ENCODE assay signal across 9 mouse cellular contexts in the genomic region with DNA sequence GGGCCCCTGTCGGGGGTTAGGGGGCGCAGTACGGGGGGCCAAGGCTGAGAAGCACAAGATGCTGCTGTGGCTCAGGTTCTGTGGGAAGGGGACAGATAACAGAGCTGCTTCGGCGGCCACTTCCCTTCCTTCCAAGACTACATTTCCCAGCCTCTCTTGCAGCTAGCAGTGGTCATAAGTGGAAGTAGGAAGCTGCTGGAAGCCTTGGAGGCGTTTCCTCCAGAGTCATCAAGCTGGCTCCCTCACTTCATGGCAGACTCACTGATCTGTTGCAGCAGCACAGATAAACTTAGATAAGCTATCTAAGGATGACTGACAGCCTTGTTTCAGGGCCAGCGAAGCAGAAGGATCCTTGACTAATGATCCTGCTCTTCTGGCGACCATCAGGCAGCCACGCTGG.
DNase-seq lines count a peak whose midpoint lies in the region; ATAC-seq lines count a peak whose summit lies in the region.
"Had no signal": no experiment of that assay in that cellular context is flagged by ENCODE, and none has a peak within 500 bp of the region (broad histone marks: within the 10 kb centered on the region; RNA-seq: fewer than 3 reads in every experiment).

No protein-coding gene starts in this region.

- no peak overlapping the region for H3K4me2 ChIP-seq in hindbrain, embryonic 15.5 days
- no peak overlapping the region for H3K4me2 ChIP-seq in hindbrain, embryonic 16.5 days (ENCODE audit: low read length)
- H3K4me2 ChIP-seq in heart, embryonic 15.5 days = peak overlapping the region; percentile 33
- peak overlapping the region; percentile 36 for H3K4me2 ChIP-seq in midbrain, embryonic 13.5 days (replicated peaks)
- H3K4me2 ChIP-seq: embryonic facial prominence, embryonic 15.5 days had no signal

- H3K4me1 ChIP-seq in hindbrain, embryonic 15.5 days (replicated peaks) = peaks cover 47% of the 10 kb centered on the region
- H3K4me1 ChIP-seq in hindbrain, embryonic 16.5 days (ENCODE audit: control insufficient read depth, insufficient read depth, low read depth, low read length) = peaks cover 23% of the 10 kb centered on the region; the same call in 1 of the 2 replicates
- peaks cover 23% of the 10 kb centered on the region for H3K4me1 ChIP-seq in heart, embryonic 15.5 days (replicated peaks)
- peaks cover 22% of the 10 kb centered on the region for H3K4me1 ChIP-seq in midbrain, embryonic 13.5 days (replicated peaks)

- H3K9me3 ChIP-seq in hindbrain, embryonic 15.5 days = no peaks in the 10 kb centered on the region
- H3K9me3 ChIP-seq in hindbrain, embryonic 16.5 days (ENCODE audit: control insufficient read depth, low read length) = no peaks in the 10 kb centered on the region
- no peaks in the 10 kb centered on the region for H3K9me3 ChIP-seq in heart, embryonic 15.5 days (replicated peaks)
- no peaks in the 10 kb centered on the region for H3K9me3 ChIP-seq in midbrain, embryonic 13.5 days
- H3K9me3 ChIP-seq: embryonic facial prominence, embryonic 15.5 days had no signal

- 57% methylated on average over 9 of the region's 9 CpGs for WGBS in hindbrain, embryonic 15.5 days
- WGBS in hindbrain, embryonic 16.5 days = 56% methylated on average over 9 of the region's 9 CpGs
- 48% methylated on average over 9 of the region's 9 CpGs for WGBS in heart, embryonic 15.5 days
- 43% methylated on average over 9 of the region's 9 CpGs for WGBS in midbrain, embryonic 13.5 days

- H3K27me3 ChIP-seq in hindbrain, embryonic 15.5 days = no peaks in the 10 kb centered on the region
- H3K27me3 ChIP-seq in hindbrain, embryonic 16.5 days (replicated peaks; ENCODE audit: control insufficient read depth, insufficient read depth, low read length) = no peaks in the 10 kb centered on the region
- H3K27me3 ChIP-seq in heart, embryonic 15.5 days = peaks cover 86% of the 10 kb centered on the region
- H3K27me3 ChIP-seq in midbrain, embryonic 13.5 days = 0 out of 2 replicates have a peak, but pooled peaks cover 4% of the 10 kb centered on the region
- H3K27me3 ChIP-seq: embryonic facial prominence, embryonic 15.5 days had no signal

- DNase-seq in brain, adult 2 months (ENCODE audit: low read depth, low spot score) = peak; percentile 68
- no peak for DNase-seq in left cerebral cortex, adult 9 months (ENCODE audit: low spot score in 2 of 2)
- DNase-seq in cerebellum, adult 11-12 months = no peak
- no peak for DNase-seq in spleen, adult 18-20 months

- no peak for ATAC-seq in hindbrain, embryonic 15.5 days (ENCODE audit: low FRiP score, low read depth)
- ATAC-seq in hindbrain, embryonic 16.5 days = no peak
- no peak for ATAC-seq in heart, embryonic 15.5 days (replicated peaks; ENCODE audit: insufficient number of reproducible peaks, insufficient read depth, low FRiP score, low read depth)
- ATAC-seq in midbrain, embryonic 13.5 days = no peak

- no peak overlapping the region for H3K4me3 ChIP-seq in hindbrain, embryonic 15.5 days
- no peak overlapping the region for H3K4me3 ChIP-seq in hindbrain, embryonic 16.5 days (ENCODE audit: low read length)
- H3K4me3 ChIP-seq in heart, embryonic 15.5 days = no peak overlapping the region
- H3K4me3 ChIP-seq in midbrain, embryonic 13.5 days (replicated peaks) = no peak overlapping the region
- H3K4me3 ChIP-seq: embryonic facial prominence, embryonic 15.5 days had no signal

- H3K27ac ChIP-seq in hindbrain, embryonic 15.5 days (replicated peaks) = 0 out of 2 replicates have a peak overlapping the region, but pooled peaks have one; percentile 32
- H3K27ac ChIP-seq in hindbrain, embryonic 16.5 days (ENCODE audit: low read depth, low read length) = no peak overlapping the region
- H3K27ac ChIP-seq in heart, embryonic 15.5 days = no peak overlapping the region
- no peak overlapping the region for H3K27ac ChIP-seq in midbrain, embryonic 13.5 days
- H3K27ac ChIP-seq: embryonic facial prominence, embryonic 15.5 days had no signal

- H3K36me3 ChIP-seq in hindbrain, embryonic 15.5 days = no peaks in the 10 kb centered on the region
- no peaks in the 10 kb centered on the region for H3K36me3 ChIP-seq in hindbrain, embryonic 16.5 days (ENCODE audit: control insufficient read depth, insufficient read depth, low read length)
- no peaks in the 10 kb centered on the region for H3K36me3 ChIP-seq in heart, embryonic 15.5 days
- H3K36me3 ChIP-seq in midbrain, embryonic 13.5 days = no peaks in the 10 kb centered on the region
- H3K36me3 ChIP-seq: embryonic facial prominence, embryonic 15.5 days had no signal

- 0 out of 2 replicates have a peak overlapping the region, but pooled peaks have one; percentile 22 for H3K9ac ChIP-seq in hindbrain, embryonic 15.5 days
- H3K9ac ChIP-seq in hindbrain, embryonic 16.5 days (ENCODE audit: low read depth, low read length) = no peak overlapping the region
- no peak overlapping the region for H3K9ac ChIP-seq in heart, embryonic 15.5 days
- H3K9ac ChIP-seq in midbrain, embryonic 13.5 days (replicated peaks) = no peak overlapping the region
- H3K9ac ChIP-seq: embryonic facial prominence, embryonic 15.5 days had no signal

Comparison
In these comparisons a context has a peak if more than half of its experiments do, and no peak if none do; other contexts are left out.
1. H3K4me2 ChIP-seq: peak in heart, embryonic 15.5 days (single experiment) and midbrain, embryonic 13.5 days (single experiment); none in hindbrain, embryonic 15.5 days (single experiment) and hindbrain, embryonic 16.5 days (single experiment).